Mouse (Mus musculus): ENCODE data around the gene Gstk1.

Gstk1 gene

GRCm38 (mm10) chr6:42245711-42246353 is at the start of gene Gstk1:
Gstk1 (plus strand) TSS chr6:42245935.
- DNase-seq: peak; percentile 77 to 84

GRCm38 (mm10) chr6:42197710-42198109 is 48.0 kb upstream of the Gstk1 start:
- no peak for DNase-seq

- no peak for DNase-seq
Observed at GRCm38 (mm10) chr6:42199498-42199897, 46.2 kb upstream of the Gstk1 start.

GRCm38 (mm10) chr6:42215028-42215427 is 30.7 kb upstream of the Gstk1 start, which contains the start of gene Tas2r144:
Tas2r144 (plus strand) TSS chr6:42215328.
- no peak for DNase-seq

GRCm38 (mm10) chr6:42222286-42222685 is 23.4 kb upstream of the Gstk1 start:
- no peak for DNase-seq

GRCm38 (mm10) chr6:42225046-42225445 is 20.7 kb upstream of the Gstk1 start:
- DNase-seq: no peak

GRCm38 (mm10) chr6:42227240-42228101 is 18.3 kb upstream of the Gstk1 start:
- DNase-seq: peak; percentile 11 to 13

GRCm38 (mm10) chr6:42229610-42230009 is 16.1 kb upstream of the Gstk1 start:
- no peak for DNase-seq

GRCm38 (mm10) chr6:42231191-42231590 is 14.5 kb upstream of the Gstk1 start:
- DNase-seq: no peak

GRCm38 (mm10) chr6:42237276-42237805 is 8.4 kb upstream of the Gstk1 start:
- DNase-seq: no peak

GRCm38 (mm10) chr6:42241311-42242045 is 4.3 kb upstream of the Gstk1 start:
- DNase-seq: no peak

GRCm38 (mm10) chr6:42247173-42247572 is 1.4 kb downstream of the Gstk1 start:
- no peak for DNase-seq

- no peak for DNase-seq
Observed at GRCm38 (mm10) chr6:42247981-42248380, 2.2 kb downstream of the Gstk1 start.

- no peak for DNase-seq
Observed at GRCm38 (mm10) chr6:42251791-42252190, 6.1 kb downstream of the Gstk1 start.

GRCm38 (mm10) chr6:42253103-42253502 is 7.4 kb downstream of the Gstk1 start:
- DNase-seq: no peak

- peak; percentile 49 to 56 for DNase-seq
Observed at GRCm38 (mm10) chr6:42257303-42257863, 11.6 kb downstream of the Gstk1 start.

GRCm38 (mm10) chr6:42260430-42260829 is 14.7 kb downstream of the Gstk1 start:
- no peak for DNase-seq

- DNase-seq: no peak
Observed at GRCm38 (mm10) chr6:42261524-42262170, 15.9 kb downstream of the Gstk1 start, which contains the start of gene Tmem139. Tmem139 (plus strand) TSS chr6:42261970.

GRCm38 (mm10) chr6:42264626-42265312 is 19.0 kb downstream of the Gstk1 start, which contains the start of gene Casp2:
Casp2 (plus strand) TSS chr6:42264985.
- DNase-seq: peak; percentile 95 to 97

GRCm38 (mm10) chr6:42265391-42266330 is 19.9 kb downstream of the Gstk1 start:
- no peak for DNase-seq
